Mouse (Mus musculus): Measurements from ENCODE around the gene Upk2. TPM values are rescaled to one million over a fixed set of nuclear protein-coding genes. Genes with fewer than 3 reads are reported as not detected.
A peak's percentile ranks its signal among the peaks of the same experiment; 100 is the strongest.

Gene Upk2
- total RNA-seq (2022), result not detected

- DNase-seq, result no peak
Measured at GRCm38 (mm10) chr9:44454891-44455220, at the start of gene Upk2. Upk2 (minus strand) TSS chr9:44454976.

- DNase-seq, result peak; percentile 64
Measured at GRCm38 (mm10) chr9:44502006-44502405, 47.2 kb upstream of the Upk2 start.

GRCm38 (mm10) chr9:44501206-44501879 lies 46.6 kb upstream of the Upk2 start:
- no peak for DNase-seq

GRCm38 (mm10) chr9:44500638-44501175 lies 45.9 kb upstream of the Upk2 start:
- no peak for DNase-seq

GRCm38 (mm10) chr9:44500163-44500533 lies 45.4 kb upstream of the Upk2 start:
- no peak for DNase-seq

- peak; percentile 31 for DNase-seq
Measured at GRCm38 (mm10) chr9:44499356-44500162, 44.8 kb upstream of the Upk2 start.

- DNase-seq, result peak; percentile 75
Measured at GRCm38 (mm10) chr9:44498421-44499355, 43.9 kb upstream of the Upk2 start.

GRCm38 (mm10) chr9:44497624-44498377 lies 43.0 kb upstream of the Upk2 start:
- peak; percentile 37 for DNase-seq

- DNase-seq, result no peak
Measured at GRCm38 (mm10) chr9:44496803-44497461, 42.2 kb upstream of the Upk2 start.

- no peak for DNase-seq
Measured at GRCm38 (mm10) chr9:44495810-44496344, 41.1 kb upstream of the Upk2 start.

GRCm38 (mm10) chr9:44494863-44495809 lies 40.4 kb upstream of the Upk2 start:
- DNase-seq, result peak; percentile 15

- peak; percentile 20 for DNase-seq
Measured at GRCm38 (mm10) chr9:44494261-44494862, 39.6 kb upstream of the Upk2 start.

GRCm38 (mm10) chr9:44492631-44493461 lies 38.1 kb upstream of the Upk2 start:
- no peak for DNase-seq

- DNase-seq, result no peak
Measured at GRCm38 (mm10) chr9:44491351-44491750, 36.6 kb upstream of the Upk2 start.

- peak; percentile 31 for DNase-seq
Measured at GRCm38 (mm10) chr9:44490086-44490967, 35.6 kb upstream of the Upk2 start.

- DNase-seq, result peak; percentile 23
Measured at GRCm38 (mm10) chr9:44489651-44490085, 34.9 kb upstream of the Upk2 start.

GRCm38 (mm10) chr9:44488855-44489381 lies 34.1 kb upstream of the Upk2 start:
- DNase-seq, result peak; percentile 78
